Mouse (Mus musculus): ENCODE results near the gene Hsf4. TPM values are rescaled to one million over a fixed set of nuclear protein-coding genes. Genes with fewer than 3 reads are reported as not detected.

The Hsf4 gene
- polyA plus RNA-seq, 1 experiment from 2014 or later, result 0.52 TPM

DNA sequence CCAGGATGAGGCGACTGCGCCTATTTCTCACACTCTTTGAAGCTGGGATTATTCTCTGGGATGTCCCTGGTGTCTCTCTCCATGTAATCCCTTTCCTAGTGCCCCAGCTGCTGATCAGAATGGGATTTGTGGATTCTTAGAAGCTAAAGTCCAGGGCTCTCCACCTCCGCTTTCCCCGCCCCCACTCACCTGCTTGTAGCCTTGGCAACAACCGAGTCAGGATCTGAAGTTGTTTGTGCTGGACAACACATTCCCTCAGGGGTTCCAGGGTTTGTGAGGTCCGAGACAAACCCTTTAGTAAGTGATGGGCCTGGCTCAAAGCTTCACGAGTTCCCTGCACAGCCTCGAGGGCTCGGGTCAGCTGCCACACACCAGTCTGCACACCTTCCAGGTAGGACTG lies 25.2 kb downstream of the Hsf4 start:
- H3K27ac ChIP-seq (ENCODE audit: low read depth, low read length), result no peak overlapping the region
- no peak for DNase-seq (ENCODE audit: low spot score)
- no peak for ATAC-seq (ENCODE audit: low FRiP score)
- H3K9me3 ChIP-seq (ENCODE audit: control insufficient read depth, low read length), result no peaks in the 10 kb centered on the region
- H3K36me3 ChIP-seq (ENCODE audit: control insufficient read depth, insufficient read depth, low read length), result peaks cover 2% of the 10 kb centered on the region; the same call in 1 of the 2 replicates
- WGBS, result 71% methylated on average over 9 of the region's 9 CpGs
- H3K9ac ChIP-seq (ENCODE audit: low read depth, low read length), result no peak overlapping the region
- no peak overlapping the region for H3K4me3 ChIP-seq (ENCODE audit: low read depth, low read length)
- H3K4me2 ChIP-seq (replicated peaks; ENCODE audit: low read depth, low read length), result no peak overlapping the region
- H3K4me1 ChIP-seq (replicated peaks; ENCODE audit: control insufficient read depth, insufficient read depth, low read length), result peaks cover 13% of the 10 kb centered on the region; the same call in 1 of the 2 replicates
- peaks cover 11% of the 10 kb centered on the region for H3K27me3 ChIP-seq (ENCODE audit: control insufficient read depth, insufficient read depth, low read length)

DNA sequence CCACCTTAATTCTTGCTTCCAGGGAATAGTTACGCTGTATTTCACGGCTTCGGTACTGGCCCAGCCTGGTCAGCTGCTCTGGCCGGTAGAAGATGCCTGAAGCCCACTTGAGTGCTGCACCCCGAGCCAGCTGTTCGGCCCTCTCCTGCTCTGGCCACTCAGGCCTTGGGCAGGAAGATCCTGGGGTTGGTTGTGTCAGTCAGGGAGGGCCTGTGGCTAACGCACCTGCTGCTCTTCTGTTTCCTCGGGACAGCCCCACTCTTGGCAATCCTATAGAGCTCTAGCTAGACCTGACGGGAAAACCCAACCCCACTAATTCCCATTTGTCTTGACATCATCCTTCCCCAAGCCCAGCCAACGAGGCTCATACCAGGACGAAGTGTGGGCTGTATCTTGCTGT lies 25.7 kb downstream of the Hsf4 start:
- Histone ChIP-seq H3K27me3 (ENCODE audit: control insufficient read depth, insufficient read depth, low read length) (peaks cover 6% of the 10 kb centered on the region), H3K36me3 (ENCODE audit: control insufficient read depth, insufficient read depth, low read length) (peaks cover 3% of the 10 kb centered on the region; the same call in 1 of the 2 replicates), H3K4me3 (ENCODE audit: low read depth, low read length) (no peak overlapping the region), H3K4me1 (replicated peaks; ENCODE audit: control insufficient read depth, insufficient read depth, low read length) (peaks cover 10% of the 10 kb centered on the region; the same call in 1 of the 2 replicates), H3K9me3 (ENCODE audit: control insufficient read depth, low read length) (no peaks in the 10 kb centered on the region), H3K27ac (ENCODE audit: low read depth, low read length) (no peak overlapping the region), H3K9ac (ENCODE audit: low read depth, low read length) (no peak overlapping the region), H3K4me2 (replicated peaks; ENCODE audit: low read depth, low read length) (no peak overlapping the region)
- no peak for ATAC-seq (ENCODE audit: low FRiP score)
- 68% methylated on average over 11 of the region's 11 CpGs for WGBS
- no peak for DNase-seq (ENCODE audit: low spot score)

DNA sequence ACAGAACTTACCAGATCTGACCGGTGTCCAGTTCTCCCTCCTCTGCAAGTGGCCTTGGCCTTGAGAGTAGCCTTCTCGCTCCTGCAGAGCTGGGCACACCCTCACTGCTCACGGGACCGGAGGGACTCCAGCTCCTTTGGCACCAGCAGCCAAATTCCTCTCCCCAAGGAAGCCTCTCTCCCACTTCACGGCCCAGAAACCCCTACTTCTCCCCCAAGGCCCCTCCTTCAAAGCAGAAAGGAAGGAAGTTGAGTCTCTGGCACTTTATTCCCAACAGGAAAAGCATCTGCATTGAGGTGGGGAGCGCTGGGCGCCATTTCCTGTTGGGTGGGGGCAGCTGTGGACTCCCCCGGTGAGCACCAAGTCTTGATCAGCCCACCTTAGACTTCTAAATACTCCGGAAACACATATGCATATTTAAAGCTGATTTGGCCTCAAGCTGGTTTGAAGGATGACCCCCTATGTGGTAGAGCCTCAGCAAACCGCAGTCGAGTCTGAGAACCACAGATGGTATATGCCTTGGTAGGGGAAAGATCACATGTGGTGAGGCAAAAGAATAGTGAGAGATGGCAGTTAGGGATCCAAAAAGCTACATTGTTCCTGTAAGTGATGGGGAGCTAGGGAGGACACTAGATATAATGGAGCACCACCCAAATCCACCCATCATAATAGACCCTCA lies 26.4 kb downstream of the Hsf4 start, which contains the start of gene Exoc3l:
Gene Exoc3l, minus strand, starts transcription at position 207 of the 679 bp plus-strand sequence.
- whole genome bisulfite sequencing, result 63% methylated on average over 11 of the region's 11 CpGs
- no peaks in the 10 kb centered on the region for H3K27me3 ChIP-seq (ENCODE audit: control insufficient read depth, insufficient read depth, low read length)
- peak within 1 kb of the TSS; percentile 98 for H3K4me3 ChIP-seq (ENCODE audit: low read depth, low read length)
- ATAC-seq (ENCODE audit: low FRiP score) (no peak), DNase-seq (ENCODE audit: low spot score) (no peak)
- no peaks in the 10 kb centered on the region for H3K9me3 ChIP-seq (ENCODE audit: control insufficient read depth, low read length)
- H3K27ac ChIP-seq (ENCODE audit: low read depth, low read length), result no peak within 1 kb of the TSS
- H3K4me2 ChIP-seq (replicated peaks; ENCODE audit: low read depth, low read length), result peak within 1 kb of the TSS; percentile 74
- peaks cover 3% of the 10 kb centered on the region for H3K36me3 ChIP-seq (ENCODE audit: control insufficient read depth, insufficient read depth, low read length)
- peak within 1 kb of the TSS; percentile 59 for H3K9ac ChIP-seq (ENCODE audit: low read depth, low read length)
- H3K4me1 ChIP-seq (replicated peaks; ENCODE audit: control insufficient read depth, insufficient read depth, low read length), result peaks cover 6% of the 10 kb centered on the region; the same call in 1 of the 2 replicates

DNA sequence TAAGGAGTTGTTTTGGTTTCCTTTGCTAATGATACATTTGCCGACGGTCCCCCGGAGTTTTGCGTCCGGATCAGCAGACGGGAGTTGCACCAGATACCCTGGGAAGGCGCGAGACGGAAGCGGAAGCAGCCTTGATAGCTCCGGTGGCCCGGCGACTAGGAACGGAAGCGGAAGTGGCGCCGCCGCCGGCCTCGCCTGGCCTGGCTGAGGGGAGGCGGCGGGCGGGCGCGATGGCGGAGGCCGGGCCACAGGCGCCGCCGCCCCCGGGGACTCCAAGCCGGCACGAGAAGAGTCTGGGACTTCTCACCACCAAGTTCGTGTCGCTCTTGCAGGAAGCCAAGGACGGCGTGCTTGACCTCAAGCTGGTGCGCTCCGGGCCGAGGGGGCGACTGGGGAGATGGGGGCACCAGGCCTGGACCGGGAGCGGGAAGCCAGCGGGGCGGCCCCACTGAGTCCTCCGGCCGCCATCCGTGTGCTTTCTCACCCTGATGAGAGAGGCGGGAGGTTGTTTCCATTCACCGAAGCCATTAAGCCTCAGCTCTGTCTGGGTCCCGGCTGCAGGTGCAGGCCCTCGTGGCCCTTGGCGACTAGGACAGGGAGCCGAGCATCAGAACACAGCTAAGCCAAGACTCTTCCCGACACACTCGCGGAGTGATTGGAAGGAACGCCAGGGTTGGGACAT lies 28.1 kb downstream of the Hsf4 start, which contains the start of gene E2f4:
Gene E2f4, plus strand, starts transcription at position 153 of the 682 bp plus-strand sequence.
- Histone ChIP-seq H3K4me3 (ENCODE audit: low read depth, low read length) (peak within 1 kb of the TSS; percentile 98), H3K4me1 (replicated peaks; ENCODE audit: control insufficient read depth, insufficient read depth, low read length) (peaks cover 6% of the 10 kb centered on the region; the same call in 1 of the 2 replicates), H3K36me3 (ENCODE audit: control insufficient read depth, insufficient read depth, low read length) (peaks cover 12% of the 10 kb centered on the region), H3K9ac (ENCODE audit: low read depth, low read length) (peak within 1 kb of the TSS; percentile 95), H3K27ac (ENCODE audit: low read depth, low read length) (peak within 1 kb of the TSS; percentile 54), H3K27me3 (ENCODE audit: control insufficient read depth, insufficient read depth, low read length) (no peaks in the 10 kb centered on the region), H3K4me2 (replicated peaks; ENCODE audit: low read depth, low read length) (peak within 1 kb of the TSS; percentile 74), H3K9me3 (ENCODE audit: control insufficient read depth, low read length) (no peaks in the 10 kb centered on the region)
- ATAC-seq (ENCODE audit: low FRiP score) (peak; percentile 91), DNase-seq (ENCODE audit: low spot score) (peak; percentile 95)
- under 1% methylated on average over 58 of the region's 58 CpGs for WGBS

DNA sequence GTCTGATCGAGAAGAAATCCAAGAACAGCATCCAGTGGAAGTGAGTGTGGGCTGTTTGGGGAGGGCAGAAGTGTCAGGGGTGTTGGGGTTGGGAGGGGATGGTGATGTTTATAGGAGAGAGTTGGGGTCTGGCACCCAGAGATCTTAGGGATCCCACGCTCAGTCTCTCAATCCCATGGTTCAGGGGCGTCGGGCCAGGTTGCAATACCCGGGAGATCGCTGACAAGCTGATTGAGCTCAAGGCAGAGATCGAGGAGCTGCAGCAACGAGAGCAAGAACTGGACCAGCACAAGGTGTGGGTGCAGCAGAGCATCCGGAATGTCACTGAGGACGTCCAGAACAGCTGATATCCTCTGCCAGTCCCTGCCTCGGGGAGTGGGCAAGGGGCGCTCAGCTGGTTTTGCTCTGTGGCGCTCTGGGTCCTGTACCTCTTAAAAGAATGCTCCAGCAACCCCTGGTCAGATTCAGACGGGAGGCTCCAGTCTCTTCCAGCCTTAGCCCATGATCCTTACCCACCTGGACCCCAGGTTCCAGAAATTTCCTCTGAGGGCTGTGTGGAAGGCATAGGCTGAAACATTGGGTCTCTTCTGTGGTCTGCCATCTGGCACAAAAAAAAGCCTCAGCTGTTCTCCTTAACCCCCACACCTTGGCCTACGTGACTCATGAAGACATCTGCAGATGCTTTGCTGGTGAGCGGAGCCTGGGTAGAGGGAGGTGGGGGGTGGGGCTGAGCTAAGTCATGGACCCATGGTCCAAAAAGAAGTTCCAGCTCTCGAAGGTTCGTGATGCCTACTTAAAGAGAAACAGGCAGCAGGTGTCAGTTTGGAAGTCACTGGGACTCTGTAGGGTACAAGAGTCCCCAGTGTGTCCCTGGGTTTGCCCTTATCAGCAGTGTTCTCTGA lies 29.0 kb downstream of the Hsf4 start:
- peaks cover 15% of the 10 kb centered on the region for H3K36me3 ChIP-seq (ENCODE audit: control insufficient read depth, insufficient read depth, low read length)
- WGBS, result 60% methylated on average over 18 of the region's 18 CpGs

DNA sequence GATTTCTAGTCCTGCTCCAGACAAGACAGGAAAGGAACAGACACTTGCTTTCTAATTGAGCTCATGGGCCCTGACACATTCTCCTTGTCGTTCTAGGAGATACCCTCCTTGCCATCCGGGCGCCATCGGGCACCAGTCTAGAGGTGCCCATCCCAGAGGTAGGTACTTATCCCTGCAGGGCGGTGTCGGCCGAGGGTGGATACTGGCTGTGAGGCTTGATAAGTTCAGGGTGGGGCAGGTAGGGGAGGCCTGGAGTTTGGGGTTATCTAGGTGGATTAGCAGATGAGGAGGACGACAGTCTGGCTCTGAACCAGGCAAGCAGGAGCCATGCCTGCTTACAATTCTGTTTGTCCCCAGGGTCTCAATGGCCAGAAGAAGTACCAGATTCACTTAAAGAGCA lies 30.4 kb downstream of the Hsf4 start:
- H3K4me1 ChIP-seq (replicated peaks; ENCODE audit: control insufficient read depth, insufficient read depth, low read length), result peaks cover 6% of the 10 kb centered on the region; the same call in 1 of the 2 replicates
- no peak overlapping the region for H3K27ac ChIP-seq (ENCODE audit: low read depth, low read length)
- 98% methylated on average over 8 of the region's 8 CpGs for WGBS
- no peaks in the 10 kb centered on the region for H3K9me3 ChIP-seq (ENCODE audit: control insufficient read depth, low read length)
- peaks cover 15% of the 10 kb centered on the region for H3K36me3 ChIP-seq (ENCODE audit: control insufficient read depth, insufficient read depth, low read length)
- H3K27me3 ChIP-seq (ENCODE audit: control insufficient read depth, insufficient read depth, low read length), result no peaks in the 10 kb centered on the region
- H3K4me2 ChIP-seq (replicated peaks; ENCODE audit: low read depth, low read length), result no peak overlapping the region
- H3K9ac ChIP-seq (ENCODE audit: low read depth, low read length), result no peak overlapping the region
- no peak overlapping the region for H3K4me3 ChIP-seq (ENCODE audit: low read depth, low read length)
- ATAC-seq (ENCODE audit: low FRiP score), result no peak
- no peak for DNase-seq (ENCODE audit: low spot score)

More for the DNA sequence above, 29.0 kb downstream of the Hsf4 start:
- Histone ChIP-seq H3K9ac (ENCODE audit: low read depth, low read length) (peak overlapping the region; percentile 95), H3K27me3 (ENCODE audit: control insufficient read depth, insufficient read depth, low read length) (no peaks in the 10 kb centered on the region), H3K4me1 (replicated peaks; ENCODE audit: control insufficient read depth, insufficient read depth, low read length) (peaks cover 6% of the 10 kb centered on the region; the same call in 1 of the 2 replicates), H3K9me3 (ENCODE audit: control insufficient read depth, low read length) (no peaks in the 10 kb centered on the region), H3K4me3 (ENCODE audit: low read depth, low read length) (peak overlapping the region; percentile 98), H3K27ac (ENCODE audit: low read depth, low read length) (no peak overlapping the region), H3K4me2 (replicated peaks; ENCODE audit: low read depth, low read length) (peak overlapping the region; percentile 74)
- no peak; the same call in 1 of the 2 replicates for ATAC-seq (ENCODE audit: low FRiP score)
- no peak for DNase-seq (ENCODE audit: low spot score)

DNA sequence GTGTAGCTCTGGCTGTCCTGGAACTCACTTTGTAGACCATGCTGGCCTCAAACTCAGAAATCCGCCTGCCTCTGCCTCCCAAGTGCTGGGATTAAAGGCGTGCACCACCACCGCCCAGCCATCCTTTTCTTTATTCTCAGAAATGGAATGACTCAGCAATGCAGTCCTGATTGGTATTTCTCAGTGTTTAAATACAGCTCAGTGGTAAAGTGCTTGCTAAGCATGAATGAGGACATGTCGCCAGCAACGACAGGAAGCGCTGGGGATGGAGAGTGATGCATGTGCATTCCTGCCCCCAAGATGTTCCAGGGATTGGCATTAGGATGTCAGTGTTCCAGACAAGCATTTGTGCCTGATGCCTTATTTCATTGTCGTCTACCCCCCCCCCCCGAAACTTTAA lies 33.8 kb downstream of the Hsf4 start:
- DNase-seq (ENCODE audit: low spot score) (no peak), ATAC-seq (ENCODE audit: low FRiP score) (no peak)
- 88% methylated on average over 8 of the region's 8 CpGs for WGBS
- Histone ChIP-seq H3K4me2 (replicated peaks; ENCODE audit: low read depth, low read length) (no peak overlapping the region), H3K9me3 (ENCODE audit: control insufficient read depth, low read length) (no peaks in the 10 kb centered on the region), H3K27me3 (ENCODE audit: control insufficient read depth, insufficient read depth, low read length) (no peaks in the 10 kb centered on the region), H3K4me1 (replicated peaks; ENCODE audit: control insufficient read depth, insufficient read depth, low read length) (peaks cover 6% of the 10 kb centered on the region; the same call in 1 of the 2 replicates), H3K36me3 (ENCODE audit: control insufficient read depth, insufficient read depth, low read length) (peaks cover 19% of the 10 kb centered on the region), H3K4me3 (ENCODE audit: low read depth, low read length) (no peak overlapping the region), H3K9ac (ENCODE audit: low read depth, low read length) (no peak overlapping the region), H3K27ac (ENCODE audit: low read depth, low read length) (no peak overlapping the region)

DNA sequence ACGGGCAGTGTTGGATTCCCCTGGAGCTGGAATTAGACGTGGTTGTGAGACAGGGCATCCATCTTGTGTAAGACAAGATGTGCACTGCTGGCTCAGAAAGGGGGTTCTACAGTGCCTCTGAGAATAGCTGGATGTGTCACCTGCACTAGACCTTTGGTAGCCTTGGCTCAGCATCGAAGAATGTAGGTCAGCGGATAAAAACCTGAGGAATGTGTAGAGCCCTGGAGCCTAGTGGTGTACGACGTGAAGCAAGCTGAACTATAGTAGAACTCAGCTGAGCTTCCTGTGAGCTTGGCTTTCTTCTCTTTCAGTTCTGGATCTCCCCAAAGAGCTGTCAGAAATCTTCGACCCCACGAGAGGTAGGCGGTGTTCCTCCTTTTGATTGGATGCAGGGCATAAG lies 34.3 kb downstream of the Hsf4 start:
- peaks cover 19% of the 10 kb centered on the region for H3K36me3 ChIP-seq (ENCODE audit: control insufficient read depth, insufficient read depth, low read length)
- ATAC-seq (ENCODE audit: low FRiP score) (no peak), DNase-seq (ENCODE audit: low spot score) (no peak)
- no peak overlapping the region for H3K4me2 ChIP-seq (replicated peaks; ENCODE audit: low read depth, low read length)
- peaks cover 2% of the 10 kb centered on the region; the same call in 1 of the 2 replicates for H3K4me1 ChIP-seq (replicated peaks; ENCODE audit: control insufficient read depth, insufficient read depth, low read length)
- H3K27ac ChIP-seq (ENCODE audit: low read depth, low read length), result no peak overlapping the region
- no peaks in the 10 kb centered on the region for H3K9me3 ChIP-seq (ENCODE audit: control insufficient read depth, low read length)
- no peaks in the 10 kb centered on the region for H3K27me3 ChIP-seq (ENCODE audit: control insufficient read depth, insufficient read depth, low read length)
- no peak overlapping the region for H3K4me3 ChIP-seq (ENCODE audit: low read depth, low read length)
- H3K9ac ChIP-seq (ENCODE audit: low read depth, low read length), result no peak overlapping the region
- WGBS, result 84% methylated on average over 9 of the region's 9 CpGs
